In genomic region chr9:123259461-123259895, GRCm38 (mm10) we compare ENCODE assay signal across 8 mouse cellular contexts. TPM values are rescaled to one million over a fixed set of nuclear protein-coding genes. Genes with fewer than 3 reads are reported as not detected.
DNase-seq lines count a peak whose midpoint lies in the region; ATAC-seq and TF ChIP-seq lines count a peak whose summit lies in the region.

No protein-coding gene starts in this region.

- peak overlapping the region; percentile 95 for H3K4me2 ChIP-seq in lung, embryonic 14.5 days
- H3K4me2 ChIP-seq in intestine, embryonic 16.5 days (ENCODE audit: low read depth, low read length): peak overlapping the region; percentile 100
- peak overlapping the region; percentile 98 for H3K4me2 ChIP-seq in liver, postnatal 0 days (ENCODE audit: low read depth, low read length)

- H3K9me3 ChIP-seq in lung, embryonic 14.5 days (ENCODE audit: low read depth, low read length): no peaks in the 10 kb centered on the region
- H3K9me3 ChIP-seq in intestine, embryonic 16.5 days (ENCODE audit: control insufficient read depth, low read length): no peaks in the 10 kb centered on the region
- no peaks in the 10 kb centered on the region for H3K9me3 ChIP-seq in liver, postnatal 0 days (ENCODE audit: low read length)

- no peak for TF ChIP-seq EP300 in liver, postnatal 0 days (IDR thresholded peaks at IDR 0.05; ENCODE audit: low read depth)

- no peaks in the 10 kb centered on the region for H3K4me1 ChIP-seq in lung, embryonic 14.5 days (ENCODE audit: insufficient read depth)
- 0 out of 2 replicates have a peak, but pooled peaks cover 2% of the 10 kb centered on the region for H3K4me1 ChIP-seq in intestine, embryonic 16.5 days (ENCODE audit: control insufficient read depth, insufficient read depth, low read length)
- peaks cover 16% of the 10 kb centered on the region for H3K4me1 ChIP-seq in liver, postnatal 0 days (ENCODE audit: insufficient read depth)

- H3K27ac ChIP-seq in lung, embryonic 14.5 days (ENCODE audit: low read depth): peak overlapping the region; percentile 70; the same call in 1 of the 2 replicates
- H3K27ac ChIP-seq in intestine, embryonic 16.5 days (ENCODE audit: low read length): no peak overlapping the region
- H3K27ac ChIP-seq in liver, postnatal 0 days (ENCODE audit: low read depth): no peak overlapping the region

- WGBS in lung, embryonic 14.5 days: under 1% methylated on average over 45 of the region's 45 CpGs
- WGBS in intestine, embryonic 16.5 days: 1% methylated on average over 44 of the region's 45 CpGs
- 2% methylated on average over 45 of the region's 45 CpGs for WGBS in liver, postnatal 0 days (ENCODE audit: insufficient replicate concordance)

- peak overlapping the region; percentile 75 for H3K4me3 ChIP-seq in lung, embryonic 14.5 days (ENCODE audit: low read depth, low read length)
- peak overlapping the region; percentile 84 for H3K4me3 ChIP-seq in intestine, embryonic 16.5 days (ENCODE audit: low read length)
- peak overlapping the region; percentile 65 for H3K4me3 ChIP-seq in liver, postnatal 0 days (ENCODE audit: low read depth, low read length)

- H3K36me3 ChIP-seq in lung, embryonic 14.5 days (ENCODE audit: insufficient read depth): no peaks in the 10 kb centered on the region
- no peaks in the 10 kb centered on the region for H3K36me3 ChIP-seq in intestine, embryonic 16.5 days (ENCODE audit: control insufficient read depth, insufficient read depth, low read length)
- no peaks in the 10 kb centered on the region for H3K36me3 ChIP-seq in liver, postnatal 0 days (replicated peaks; ENCODE audit: insufficient read depth, low read length)

- peak; percentile 92 for DNase-seq in lung, embryonic 14.5 days
- DNase-seq in lung, postnatal 36 days: no peak
- DNase-seq in cerebellum, adult 11 months: peak; percentile 72
- DNase-seq in gastrocnemius, postnatal 14 days: peak; percentile 84
- DNase-seq in liver, postnatal 0 days: peak; percentile 81
- DNase-seq in retina, embryonic 14.5 days (ENCODE audit: low spot score): peak; percentile 88

- no peak for ATAC-seq in lung, embryonic 14.5 days (ENCODE audit: insufficient read depth)
- peak; percentile 47; the same call in 1 of the 2 replicates for ATAC-seq in intestine, embryonic 16.5 days
- ATAC-seq in liver, postnatal 0 days: peak; percentile 44
- ATAC-seq in erythroid progenitor cell, adult 5-6 weeks (replicated peaks; ENCODE audit: low FRiP score, poor library complexity, severe bottlenecking): no peak

- intact Hi-C loops in gastrocnemius, postnatal 14 days (cut with DNase I; ENCODE audit: low total_unique reads): loop anchor here (5.0 kb wide), 1 partner anchor 183 kb away; no protein-coding TSS in a partner anchor

- 0 out of 2 replicates have a peak, but pooled peaks cover 4% of the 10 kb centered on the region for H3K27me3 ChIP-seq in lung, embryonic 14.5 days (ENCODE audit: insufficient read depth, low read length)
- 0 out of 2 replicates have a peak, but pooled peaks cover 4% of the 10 kb centered on the region for H3K27me3 ChIP-seq in intestine, embryonic 16.5 days (replicated peaks; ENCODE audit: control insufficient read depth, insufficient read depth, low read length)
- H3K27me3 ChIP-seq in liver, postnatal 0 days (ENCODE audit: insufficient read depth, low read length): peaks cover 37% of the 10 kb centered on the region

- peak; percentile 85 for TF ChIP-seq CTCF in lung, embryonic 14.5 days (IDR thresholded peaks at IDR 0.05; ENCODE audit: low read depth)
- peak; percentile 84 for TF ChIP-seq CTCF in liver, postnatal 0 days (IDR thresholded peaks at IDR 0.05; ENCODE audit: low read depth)

- peak overlapping the region; percentile 74 for H3K9ac ChIP-seq in lung, embryonic 14.5 days
- peak overlapping the region; percentile 78 for H3K9ac ChIP-seq in intestine, embryonic 16.5 days (ENCODE audit: low read depth, low read length)
- H3K9ac ChIP-seq in liver, postnatal 0 days (replicated peaks): peak overlapping the region; percentile 59

RNA-seq across cellular contexts. Expression of gene Tmem158, which starts 1.1 kb away (rescaled TPM):
- 20.3 and 21.8 TPM in 2 replicates for polyA plus RNA-seq in lung, embryonic 14.5 days (2014; fragmentation: Nextera tagmentation; extraction: Ambion mirVana)
- 1 to 10 TPM; 3.1 to 5.2 TPM for total RNA-seq in gastrocnemius, postnatal 14 days (2021)
- 1.7 and 6.0 TPM in 2 replicates for polyA plus RNA-seq in intestine, embryonic 16.5 days (2015; fragmentation: Nextera tagmentation; extraction: Ambion mirVana)
- polyA plus RNA-seq in liver, postnatal 0 days (2015; fragmentation: Nextera tagmentation; extraction: Ambion mirVana): 2.8 and 3.6 TPM in 2 replicates
- total RNA-seq in erythroid progenitor cell, adult 5-6 weeks (2015; ENCODE audit: low replicate concordance): not detected in 2 replicates
- total RNA-seq in erythroid progenitor cell, adult 5-6 weeks (2017; ENCODE audit: low replicate concordance): 2.1 TPM in 1 of 2 replicates, not detected in the other

RNA-seq across cellular contexts. Expression of gene Cdcp1, which starts 43.6 kb away (rescaled TPM):
- 12.5 and 13.4 TPM in 2 replicates for polyA plus RNA-seq in lung, embryonic 14.5 days (2014; fragmentation: Nextera tagmentation; extraction: Ambion mirVana)
- not detected for total RNA-seq in gastrocnemius, postnatal 14 days (2021)
- polyA plus RNA-seq in intestine, embryonic 16.5 days (2015; fragmentation: Nextera tagmentation; extraction: Ambion mirVana): 14.1 and 14.2 TPM in 2 replicates
- polyA plus RNA-seq in liver, postnatal 0 days (2015; fragmentation: Nextera tagmentation; extraction: Ambion mirVana): 0.90 and 1.2 TPM in 2 replicates
- not detected in 2 replicates for total RNA-seq in erythroid progenitor cell, adult 5-6 weeks (2015; ENCODE audit: low replicate concordance)
- total RNA-seq in erythroid progenitor cell, adult 5-6 weeks (2017; ENCODE audit: low replicate concordance): not detected in 2 replicates

Comparison
In these comparisons a context has a peak if more than half of its experiments do, and no peak if none do; other contexts are left out.
1. ATAC-seq: peak in intestine, embryonic 16.5 days (single experiment) and liver, postnatal 0 days (single experiment); none in lung, embryonic 14.5 days (single experiment) and erythroid progenitor cell, adult 5-6 weeks (single experiment).
2. Peak in every context shown above with its lines, with median percentiles within 50 percentile points of each other: H3K4me2 ChIP-seq, H3K4me3 ChIP-seq and H3K9ac ChIP-seq.